Mouse (Mus musculus) testis, postnatal 10 days (tissue): Measurements from ENCODE around the gene Dpy30.

Experiments
- DNase-seq: peaks from one replicate; pipeline ENCODE4 v3.0.0; 2021; ENCODE audit warnings: low spot score

Dpy30 gene

DNA sequence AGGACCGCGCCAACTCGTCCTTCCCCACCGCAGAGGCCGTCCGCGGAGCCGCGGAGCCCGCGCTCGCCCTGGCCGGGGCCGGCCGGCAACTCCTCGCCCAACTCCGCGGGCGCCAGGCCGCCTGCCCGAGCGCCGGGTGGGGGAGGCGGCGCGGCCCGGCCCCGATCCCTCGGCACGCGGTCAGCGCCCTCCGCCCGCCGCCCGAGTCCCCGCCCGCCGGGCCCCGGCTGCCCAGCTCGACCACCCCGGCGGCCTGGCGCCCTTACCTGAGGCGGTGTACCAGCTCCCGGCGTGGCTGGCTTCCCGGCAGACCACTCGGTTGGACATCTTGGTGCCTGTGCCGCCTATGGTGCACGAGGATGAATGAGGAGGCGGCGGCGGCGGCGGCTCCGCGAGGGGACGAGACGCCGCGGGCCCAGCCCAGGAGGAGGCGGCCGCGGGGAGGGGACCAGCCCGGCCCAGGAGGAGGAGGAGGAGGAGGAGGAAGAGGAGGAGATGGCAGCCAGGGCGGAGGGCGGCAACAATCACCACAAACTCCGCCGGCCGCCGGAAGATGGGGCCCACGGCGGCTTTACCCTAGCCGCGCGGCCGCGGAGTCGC lies 29.2 kb downstream of the Dpy30 start:
- peak; percentile 83 for DNase-seq

DNA sequence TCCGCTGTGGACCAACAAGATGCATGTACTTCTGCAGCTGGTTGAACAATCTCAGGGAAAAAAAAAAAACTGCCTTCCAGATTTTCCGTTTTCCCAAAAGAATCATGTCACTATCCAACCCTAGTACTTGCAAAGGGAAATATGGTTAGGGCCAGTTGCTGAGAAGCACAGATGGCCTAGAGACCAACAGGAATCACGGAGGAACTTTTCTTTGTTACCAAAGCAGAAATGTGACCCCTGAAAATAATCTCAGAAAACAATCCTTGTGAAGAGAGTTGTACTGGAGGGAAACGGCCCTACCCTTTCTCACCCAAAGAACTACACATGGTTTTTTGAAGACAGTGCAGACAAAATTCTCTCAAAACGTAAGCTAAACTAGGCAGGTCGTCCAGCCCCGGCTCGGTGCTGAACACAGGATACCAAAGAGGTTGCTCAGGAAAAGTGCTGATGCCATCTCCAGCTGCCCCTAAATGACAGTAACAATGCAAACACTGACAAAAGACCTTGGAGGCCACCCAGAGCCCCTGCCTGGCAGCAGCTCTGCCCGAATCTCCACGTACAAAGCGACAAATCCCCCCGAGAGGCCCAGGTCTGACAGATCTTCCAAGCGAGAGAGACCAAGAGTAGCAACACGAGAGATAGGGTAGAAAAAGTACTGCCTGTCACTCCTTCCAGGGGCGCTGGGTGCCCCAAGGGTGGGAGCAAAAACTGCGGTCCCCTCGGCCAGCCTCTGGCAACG lies 29.9 kb downstream of the Dpy30 start:
- peak; percentile 48 for DNase-seq

DNA sequence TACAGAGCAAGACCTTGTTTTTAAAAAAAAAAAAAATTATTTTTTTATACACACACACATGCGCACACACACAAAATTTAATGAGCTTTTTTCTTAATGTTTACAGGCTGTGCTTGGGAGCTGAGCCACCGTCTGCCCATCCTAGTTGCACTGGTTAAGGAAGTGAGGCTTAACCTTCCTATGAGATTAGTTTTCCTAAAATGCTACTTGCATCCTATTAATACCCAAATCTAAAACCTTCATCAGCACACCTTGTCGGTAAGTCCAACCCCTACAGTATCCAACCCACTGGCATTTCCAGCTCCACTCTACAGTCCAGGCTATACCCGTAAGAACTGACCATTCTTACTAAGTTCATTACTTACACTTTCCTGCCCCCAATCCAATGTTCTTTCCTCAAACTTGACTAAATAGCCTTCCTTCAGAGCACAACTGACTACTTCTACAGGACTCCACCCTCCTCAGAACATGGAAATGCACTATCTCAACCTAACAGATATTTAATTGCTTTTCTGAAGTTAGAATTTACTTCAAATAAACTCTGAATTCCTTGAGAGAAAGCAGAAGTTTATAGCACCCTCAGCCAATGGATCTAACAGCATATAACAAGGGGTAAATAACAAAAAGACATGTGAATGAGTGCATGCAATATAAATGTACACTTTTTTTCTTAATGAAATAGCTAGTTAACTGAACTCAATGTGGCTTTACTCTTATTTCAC lies 31.9 kb downstream of the Dpy30 start:
- no peak for DNase-seq

DNA sequence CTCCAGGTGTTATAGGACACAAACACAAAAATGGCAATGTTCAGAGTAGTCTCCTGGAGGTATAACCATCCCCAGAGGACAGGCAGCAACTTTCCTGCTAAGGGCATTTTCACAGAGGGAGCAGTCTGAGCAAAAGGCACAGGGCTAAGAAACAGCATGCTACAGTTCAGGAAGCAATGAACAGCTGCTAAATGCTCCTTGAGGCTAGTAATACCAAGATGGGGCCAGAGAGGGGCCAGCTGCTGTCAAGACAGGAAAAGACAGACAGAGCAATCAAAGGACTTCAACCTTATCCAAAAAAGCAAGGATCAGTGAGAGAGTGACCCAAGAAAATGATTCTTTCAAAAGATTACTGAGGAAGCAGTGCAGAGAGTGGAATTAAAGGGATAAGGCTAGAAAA lies 32.9 kb downstream of the Dpy30 start:
- DNase-seq, result no peak

DNA sequence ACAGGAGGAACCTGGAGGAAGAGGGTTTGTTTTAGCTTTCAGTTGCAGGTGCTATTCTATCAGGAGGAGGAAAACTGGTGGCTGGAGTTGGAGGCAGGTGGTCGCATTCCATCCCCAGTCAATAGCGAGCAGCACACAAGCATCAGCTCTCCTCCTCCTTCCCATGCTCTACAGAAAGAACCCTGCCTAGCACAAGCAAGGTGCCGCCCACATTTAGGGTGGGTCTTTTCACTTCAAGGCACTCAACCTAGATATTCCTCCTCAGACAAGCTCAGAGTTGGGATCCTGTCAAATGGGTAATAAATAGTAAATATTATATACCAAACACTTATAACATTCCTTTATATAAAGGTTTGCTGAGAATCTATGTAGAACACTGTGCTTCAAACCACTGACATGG lies 33.5 kb downstream of the Dpy30 start:
- no peak for DNase-seq

DNA sequence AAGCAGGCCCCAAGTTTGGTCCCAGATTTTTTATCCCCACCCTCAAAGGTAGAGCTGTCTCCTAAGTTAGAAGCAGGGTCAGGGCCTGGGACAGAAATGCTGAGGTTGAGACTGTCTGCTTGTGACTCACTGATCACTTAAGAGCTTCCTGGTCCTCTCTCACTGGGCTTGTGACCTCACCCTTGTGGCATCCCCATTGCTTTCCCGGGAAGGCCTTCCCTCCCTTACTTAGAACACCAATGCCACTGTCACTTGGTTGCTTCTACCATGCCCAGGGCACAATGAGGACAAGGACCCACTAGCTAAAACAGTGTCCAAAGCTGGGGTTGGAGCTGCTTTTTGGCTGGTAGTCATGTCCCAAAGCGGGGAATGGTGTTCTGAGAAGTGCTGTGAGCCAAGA lies 35.1 kb downstream of the Dpy30 start:
- DNase-seq, result no peak

DNA sequence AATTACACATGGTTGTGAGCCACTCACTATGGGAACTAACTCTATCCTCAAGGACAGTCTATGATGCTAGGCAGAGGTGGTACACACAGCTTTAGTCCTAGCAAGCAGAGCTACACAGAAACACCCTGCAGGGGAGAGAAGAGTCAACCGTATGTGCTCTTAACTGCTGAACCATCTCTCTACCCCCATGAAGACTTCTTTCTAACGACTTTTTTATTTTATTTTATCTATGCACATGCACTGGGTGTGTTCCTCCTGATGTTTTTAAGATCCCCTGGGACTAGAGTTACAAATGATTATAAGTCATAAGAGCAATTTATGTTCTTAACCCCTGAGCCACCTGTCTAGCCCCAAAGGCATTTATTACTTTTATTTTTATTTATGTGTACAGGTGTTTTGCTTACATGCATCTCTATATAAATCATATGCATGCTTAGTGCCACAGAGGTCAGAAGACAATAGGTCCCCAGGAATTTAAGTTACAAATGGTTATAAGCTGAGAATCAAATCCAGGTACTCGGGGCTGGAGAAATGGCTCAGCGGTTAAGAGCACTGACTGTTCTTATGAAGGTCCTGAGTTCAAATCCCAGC lies 37.5 kb downstream of the Dpy30 start:
- no peak for DNase-seq

DNA sequence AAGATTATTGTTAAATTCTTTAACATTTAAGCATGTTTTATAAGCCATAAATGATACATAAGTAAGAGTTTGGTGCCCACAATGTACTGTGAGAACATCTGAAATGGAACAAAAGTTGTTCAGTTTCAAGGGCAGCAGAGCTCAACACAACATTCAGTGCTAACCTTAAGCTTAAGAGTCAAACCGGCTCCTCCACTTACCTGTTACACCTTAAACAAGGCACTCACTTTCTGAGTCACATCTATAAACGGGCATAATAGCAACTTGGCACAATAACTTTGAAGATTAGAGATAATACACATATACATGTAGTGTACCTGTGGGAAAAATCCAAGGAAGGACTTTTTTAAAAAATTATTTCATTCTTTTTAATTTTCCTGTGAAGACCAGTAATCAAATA lies 38.0 kb downstream of the Dpy30 start:
- DNase-seq, result no peak

DNA sequence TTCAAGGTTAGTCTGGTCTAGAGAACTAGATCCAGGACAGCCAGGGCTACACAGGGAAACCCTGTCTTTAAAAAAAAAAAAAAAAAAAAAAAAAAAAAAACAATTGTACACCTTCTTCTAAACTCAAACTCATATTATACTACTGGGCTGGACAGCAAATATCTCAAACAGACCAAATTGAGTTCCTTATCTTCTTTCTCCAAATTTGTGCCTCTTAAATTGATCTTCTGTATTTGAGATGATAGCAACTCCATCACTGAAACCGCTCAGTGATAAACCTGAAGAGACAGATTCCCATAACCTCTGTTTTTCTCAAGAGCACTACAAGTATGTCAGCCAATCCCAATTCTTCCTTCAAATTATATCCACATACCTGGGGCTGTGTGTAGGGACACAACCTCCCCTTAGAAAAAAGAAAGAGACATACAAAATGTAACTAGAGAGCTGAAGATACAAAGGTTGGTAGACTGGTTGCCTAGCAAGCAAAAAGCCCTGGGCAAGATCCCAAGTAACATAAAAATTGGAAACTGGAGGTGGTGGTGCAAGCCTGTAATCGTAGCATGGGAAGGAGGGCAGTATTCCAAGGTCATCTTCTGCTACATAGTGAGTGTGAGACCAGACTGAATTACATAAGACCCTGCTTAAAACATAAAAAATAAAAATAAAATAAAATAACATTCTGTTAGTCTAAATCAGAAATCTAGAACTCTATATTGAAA lies 39.2 kb downstream of the Dpy30 start:
- DNase-seq, result no peak

DNA sequence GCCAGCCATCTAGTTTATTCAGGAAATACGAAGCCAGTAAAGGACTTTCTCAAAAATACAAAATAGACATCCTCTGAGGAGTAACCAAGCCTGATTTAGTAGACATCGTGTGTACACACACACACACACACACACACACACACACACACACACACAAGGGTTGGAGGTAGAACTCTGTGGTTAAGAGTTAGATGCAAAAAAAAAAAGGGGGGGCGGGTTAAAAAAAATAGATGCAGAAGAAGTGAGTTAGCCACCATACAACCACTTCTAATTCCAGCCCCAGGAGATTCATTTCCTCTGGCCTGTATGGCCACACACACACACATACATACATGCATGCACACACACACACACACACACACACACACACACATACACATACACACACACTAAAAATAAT lies 41.7 kb downstream of the Dpy30 start:
- no peak for DNase-seq

DNA sequence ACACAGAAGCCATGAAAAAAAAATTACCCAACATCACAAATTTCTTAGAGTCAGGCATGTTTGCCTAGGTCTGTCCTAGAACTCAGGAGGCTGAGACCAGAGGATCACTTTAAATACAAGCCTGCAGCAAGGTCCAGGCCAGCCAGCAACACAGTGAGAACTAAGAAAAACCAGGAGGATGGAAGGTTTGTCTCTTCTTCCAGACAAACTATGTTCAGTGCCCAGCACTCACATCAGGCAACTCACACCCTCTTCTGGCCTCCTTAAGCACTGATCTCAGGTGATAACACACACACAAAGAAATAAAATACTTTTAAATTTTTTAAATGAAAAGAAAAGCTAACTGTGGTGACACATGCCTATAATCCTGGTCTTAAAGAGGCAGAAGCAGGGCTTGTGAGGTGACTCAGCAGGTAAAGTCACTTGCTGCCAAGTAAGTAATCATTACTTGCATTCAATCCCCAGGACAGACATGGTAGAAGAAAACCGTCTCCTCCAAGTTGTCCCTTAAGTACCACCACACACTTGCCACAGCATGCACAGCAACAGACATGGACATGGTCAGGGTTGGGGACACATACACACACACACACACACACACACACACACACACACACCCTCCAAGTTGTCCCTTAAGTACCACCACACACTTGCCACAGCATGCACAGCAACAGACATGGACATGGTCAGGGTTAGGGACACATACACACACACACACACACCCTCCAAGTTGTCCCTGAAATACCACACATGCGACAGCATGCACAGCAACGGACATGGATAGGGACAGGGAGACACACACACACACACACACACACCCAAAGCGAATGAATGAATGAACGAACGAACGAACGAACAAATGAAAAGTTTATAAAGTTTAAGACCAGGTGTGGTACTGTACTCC lies 44.5 kb downstream of the Dpy30 start:
- no peak for DNase-seq

DNA sequence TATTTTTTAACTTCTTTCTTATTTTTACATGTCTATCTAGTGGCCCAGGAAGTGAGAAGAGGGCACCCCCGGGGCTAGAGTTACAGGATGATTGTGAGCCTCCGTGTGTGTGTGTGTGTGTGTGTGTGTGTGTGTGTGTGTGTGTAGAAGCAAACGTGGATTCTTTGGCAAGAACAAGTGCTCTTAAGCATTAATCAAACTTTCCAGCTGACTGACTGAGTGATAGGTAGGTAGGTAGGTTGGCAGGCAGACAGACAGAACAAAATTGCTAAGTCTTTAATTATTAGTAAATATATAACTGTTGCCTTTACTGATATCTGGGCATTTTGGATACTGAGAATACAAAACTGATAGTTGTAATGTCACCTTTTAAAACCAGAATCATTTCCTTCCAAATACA lies 49.3 kb downstream of the Dpy30 start:
- DNase-seq, result no peak

DNA sequence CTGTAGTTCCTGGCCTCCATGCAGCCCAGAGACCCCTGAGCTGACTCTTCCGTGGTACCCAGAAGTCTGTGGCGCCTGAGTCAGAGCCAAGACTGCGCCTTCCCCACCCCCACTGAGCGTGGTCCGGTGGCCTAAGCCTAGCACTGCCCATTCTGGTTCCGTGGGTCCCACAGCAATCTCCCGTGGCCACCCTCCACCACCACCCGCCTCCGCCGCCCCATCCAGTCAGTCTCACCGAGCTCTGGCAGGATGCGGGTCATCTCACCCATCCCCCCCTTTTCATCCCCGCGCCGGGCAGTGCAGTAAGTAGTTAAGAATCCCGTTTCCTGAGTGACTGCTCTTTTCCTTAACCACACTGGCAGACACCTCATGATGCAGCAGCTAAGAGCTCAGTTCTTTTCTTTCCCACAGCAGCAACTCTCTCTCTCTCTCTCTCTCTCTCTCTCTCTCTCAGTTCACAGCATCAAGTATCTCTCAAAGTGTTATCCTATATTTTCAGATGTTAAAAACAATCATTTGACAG lies 51.0 kb downstream of the Dpy30 start:
- DNase-seq, result peak; percentile 42

DNA sequence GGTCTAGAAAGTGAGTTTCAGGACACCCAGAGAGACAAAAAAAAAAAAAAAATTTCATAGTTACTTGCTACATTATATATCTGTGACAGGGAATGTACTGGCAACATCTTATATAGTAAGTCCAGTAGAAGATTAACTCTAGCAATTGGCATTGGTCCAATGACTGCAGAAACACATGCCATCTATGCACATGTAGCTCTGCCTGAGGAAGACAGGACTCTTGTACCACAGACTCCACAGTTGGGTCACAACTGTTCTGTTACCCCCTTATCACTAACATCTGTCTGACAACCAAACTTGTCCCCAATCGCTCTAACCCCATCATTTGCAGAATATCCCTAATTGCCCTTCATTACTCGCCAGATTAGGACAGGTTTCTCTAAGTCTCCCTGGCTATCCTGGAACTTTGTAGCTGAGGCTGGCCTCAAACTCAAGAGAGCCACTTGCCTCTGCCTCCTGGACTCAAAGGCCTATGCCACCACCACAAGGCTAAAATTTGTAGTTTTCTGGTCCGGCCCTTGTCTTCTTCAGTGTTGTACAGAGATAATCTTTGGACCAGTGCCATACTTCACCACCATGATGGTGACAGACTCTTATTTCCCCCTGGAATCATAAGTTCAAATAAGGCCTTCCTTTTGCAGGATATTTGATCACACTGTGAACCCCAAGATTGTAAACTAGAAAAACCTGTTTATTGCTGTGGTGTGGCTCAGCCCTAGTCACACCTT lies 52.0 kb downstream of the Dpy30 start:
- DNase-seq, result no peak

DNA sequence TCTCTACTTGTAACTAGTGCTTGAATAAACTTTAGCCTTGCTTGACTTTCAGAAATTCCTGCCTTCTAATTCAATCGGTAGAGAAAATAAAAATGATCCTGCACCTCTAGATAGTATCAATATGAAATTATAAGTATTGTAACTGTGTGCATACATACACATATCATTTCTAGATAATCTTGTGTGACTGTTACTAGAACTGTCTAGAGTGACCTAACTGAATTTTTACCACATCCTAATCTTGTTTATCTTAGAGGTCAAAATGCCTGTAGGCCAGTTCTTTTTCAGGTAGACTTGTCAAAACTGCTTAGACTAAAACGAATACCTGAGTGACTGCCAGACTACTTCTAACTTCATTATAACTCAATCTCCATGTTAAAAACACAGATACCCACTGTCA lies 53.5 kb downstream of the Dpy30 start:
- no peak for DNase-seq

DNA sequence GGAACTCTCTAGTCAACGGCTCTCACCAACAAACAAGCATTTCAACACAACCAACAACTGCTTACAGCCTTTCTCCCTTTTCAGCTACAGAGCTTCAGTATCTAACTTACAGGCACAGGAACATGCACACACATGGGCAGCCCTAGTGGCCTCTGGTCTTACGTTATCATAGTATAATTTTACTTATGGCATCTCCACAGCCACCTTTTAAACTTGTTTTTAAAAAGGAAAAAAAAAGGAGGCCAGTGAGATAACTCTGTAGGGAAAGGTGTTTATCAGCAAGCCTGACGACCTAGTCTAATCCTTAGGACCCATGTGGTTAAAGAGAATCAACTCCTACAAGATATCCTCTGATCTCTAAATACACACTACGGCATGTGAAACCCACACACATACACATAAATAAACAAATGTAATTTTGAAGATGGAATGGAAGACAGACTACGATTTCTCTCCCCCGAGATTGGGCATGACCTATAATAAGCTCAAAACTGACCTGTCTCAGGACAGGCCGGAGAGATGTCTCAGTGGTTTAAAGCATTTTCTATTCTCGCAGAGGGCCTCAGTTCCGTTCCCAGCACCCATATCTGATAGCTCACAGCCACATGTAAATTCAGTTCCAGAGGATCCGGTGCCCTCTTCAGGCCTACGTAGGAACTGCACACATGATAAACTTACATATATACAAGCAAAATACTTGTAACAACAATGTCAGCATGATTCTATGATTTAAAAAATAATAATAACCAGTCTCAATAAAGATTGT lies 56.1 kb downstream of the Dpy30 start:
- DNase-seq, result no peak

DNA sequence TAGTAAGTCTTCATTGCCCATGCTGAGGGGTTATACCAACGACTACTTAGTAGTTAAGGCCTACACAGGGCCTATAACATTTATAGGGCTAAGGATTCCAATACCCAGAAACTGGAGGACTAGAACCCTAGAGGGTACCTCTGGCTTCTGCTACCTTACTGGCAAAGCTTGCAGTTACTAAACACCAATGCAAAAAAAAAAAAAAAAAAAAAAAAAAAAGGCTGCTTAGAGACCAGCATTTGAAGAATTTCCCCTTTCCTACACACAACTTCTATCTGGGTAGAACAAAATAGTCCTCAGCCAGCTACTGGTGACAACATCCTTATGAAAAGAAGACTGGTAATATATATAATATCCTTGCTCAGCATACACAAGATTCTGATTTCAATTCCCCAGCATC lies 58.1 kb downstream of the Dpy30 start:
- DNase-seq, result no peak

DNA sequence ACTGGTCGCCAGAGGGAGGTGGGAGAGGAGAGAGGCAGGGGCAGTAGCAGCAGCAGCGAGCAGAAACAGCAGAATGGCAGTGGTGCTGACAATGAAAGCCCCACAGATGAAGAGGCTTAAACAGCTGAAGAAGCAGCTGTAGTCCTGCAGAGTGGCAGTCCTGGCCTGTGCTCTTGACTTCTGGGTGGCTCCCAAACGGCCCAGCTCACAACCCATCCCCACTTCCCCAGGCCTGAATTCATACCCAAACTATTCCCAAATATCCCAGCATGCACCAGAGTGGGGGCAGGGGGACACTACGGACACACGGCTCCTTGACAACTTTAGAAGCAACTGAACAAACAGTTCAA lies 58.6 kb downstream of the Dpy30 start:
- no peak for DNase-seq

DNA sequence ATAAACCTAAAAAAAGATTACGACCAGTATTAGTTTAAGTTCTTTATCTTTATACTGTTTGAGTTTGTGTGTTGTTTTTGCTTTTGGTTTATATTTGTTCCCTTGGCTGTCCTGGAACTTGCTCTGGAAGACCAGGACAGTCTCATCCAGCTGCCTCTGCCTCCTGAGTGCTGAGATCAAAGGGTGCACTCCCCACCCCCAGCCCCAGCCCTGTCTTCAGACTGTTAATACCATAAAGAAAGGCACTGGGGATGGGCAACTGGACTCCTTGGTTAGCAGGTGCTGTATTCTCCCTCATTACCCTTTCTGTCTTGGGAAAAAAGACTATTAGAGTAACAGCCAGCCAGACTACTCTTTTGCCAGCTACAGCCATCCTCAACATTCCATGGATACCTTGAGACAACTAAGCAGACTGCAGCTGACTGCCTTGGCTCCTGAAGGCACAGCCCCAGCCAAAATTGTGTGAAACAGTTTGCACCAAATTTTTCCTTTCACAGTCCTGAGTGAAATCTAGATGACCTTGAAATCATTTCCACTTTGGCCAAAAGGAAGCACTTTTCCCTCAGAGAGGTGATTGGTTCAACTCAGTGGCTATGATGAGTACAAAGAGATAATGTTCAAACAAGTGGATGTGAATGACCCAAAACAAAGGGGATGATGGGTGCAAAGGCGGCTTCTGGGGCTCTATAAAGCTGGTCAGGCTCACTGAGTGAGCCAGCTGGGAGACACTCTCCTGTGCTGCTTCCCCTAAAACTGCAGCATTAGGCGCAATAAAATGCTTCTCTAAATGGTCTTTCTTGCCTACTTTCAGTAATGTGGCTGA lies 59.2 kb downstream of the Dpy30 start:
- no peak for DNase-seq
